Mouse (Mus musculus): ENCODE data around the gene Arl2. TPM values are rescaled to one million over a fixed set of nuclear protein-coding genes. Genes with fewer than 3 reads are reported as not detected.

Gene Arl2
- polyA plus RNA-seq, 1 experiment from 2014 or later, result 99.2 TPM

DNA sequence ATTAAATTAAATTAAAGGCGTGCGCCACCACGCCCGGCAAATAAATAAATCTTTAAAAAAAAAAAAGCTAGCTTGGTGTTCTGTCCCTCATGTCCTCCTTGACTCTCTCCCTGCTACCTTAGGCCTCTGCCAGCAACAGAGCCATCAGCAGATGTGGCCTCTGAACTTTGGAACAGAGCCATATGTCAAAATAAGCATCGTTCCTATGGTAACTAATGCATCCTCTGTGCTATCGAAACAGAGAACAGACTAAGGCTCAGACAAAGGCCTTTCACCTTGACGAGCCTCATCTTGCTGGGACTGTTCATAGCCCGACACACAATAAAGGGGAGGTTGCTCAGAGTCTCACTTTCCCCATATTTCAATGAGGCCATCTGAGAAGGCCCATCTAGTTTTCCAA, 18.0 kb downstream of the Arl2 start:
- Histone ChIP-seq H3K36me3 (0 out of 2 replicates have a peak, but pooled peaks cover 3% of the 10 kb centered on the region), H3K4me1 (replicated peaks) (peaks cover 22% of the 10 kb centered on the region), H3K27me3 (replicated peaks) (no peaks in the 10 kb centered on the region), H3K4me3 (replicated peaks) (no peak overlapping the region), H3K27ac (no peak overlapping the region), H3K9me3 (no peaks in the 10 kb centered on the region), H3K4me2 (replicated peaks) (no peak overlapping the region), H3K9ac (no peak overlapping the region)
- ATAC-seq, result no peak
- 59% methylated on average over 8 of the region's 8 CpGs for WGBS

DNA sequence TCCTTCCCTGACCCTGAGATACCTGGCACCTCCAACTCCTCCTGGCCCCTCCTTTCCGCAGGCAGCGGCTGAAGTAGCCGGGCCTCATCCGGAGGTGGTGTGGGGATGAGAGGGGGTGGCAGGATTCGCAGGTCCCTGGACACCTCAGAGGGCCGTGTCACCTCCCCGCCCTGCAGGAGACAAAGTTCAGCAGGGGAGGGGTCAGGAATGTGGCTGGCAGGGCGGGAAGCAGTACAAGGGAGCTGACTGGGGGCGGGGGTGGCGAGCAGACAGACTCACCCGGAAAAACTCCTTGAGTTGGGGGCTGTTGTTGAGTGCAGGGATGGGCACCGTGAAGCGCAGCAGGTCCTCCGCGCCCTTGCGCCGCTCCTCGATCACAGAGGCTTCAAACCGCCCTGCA, 19.6 kb downstream of the Arl2 start:
- H3K4me3 ChIP-seq (replicated peaks), result peak overlapping the region; percentile 10; the same call in 1 of the 2 replicates
- peak overlapping the region; percentile 30; the same call in 1 of the 2 replicates for H3K9ac ChIP-seq
- H3K27me3 ChIP-seq (replicated peaks), result no peaks in the 10 kb centered on the region
- H3K36me3 ChIP-seq, result 0 out of 2 replicates have a peak, but pooled peaks cover 3% of the 10 kb centered on the region
- H3K4me1 ChIP-seq (replicated peaks), result peaks cover 32% of the 10 kb centered on the region
- H3K4me2 ChIP-seq (replicated peaks), result peak overlapping the region; percentile 49
- WGBS, result 29% methylated on average over 19 of the region's 19 CpGs
- ATAC-seq, result peak; percentile 26
- peak overlapping the region; percentile 41 for H3K27ac ChIP-seq
- H3K9me3 ChIP-seq, result no peaks in the 10 kb centered on the region

DNA sequence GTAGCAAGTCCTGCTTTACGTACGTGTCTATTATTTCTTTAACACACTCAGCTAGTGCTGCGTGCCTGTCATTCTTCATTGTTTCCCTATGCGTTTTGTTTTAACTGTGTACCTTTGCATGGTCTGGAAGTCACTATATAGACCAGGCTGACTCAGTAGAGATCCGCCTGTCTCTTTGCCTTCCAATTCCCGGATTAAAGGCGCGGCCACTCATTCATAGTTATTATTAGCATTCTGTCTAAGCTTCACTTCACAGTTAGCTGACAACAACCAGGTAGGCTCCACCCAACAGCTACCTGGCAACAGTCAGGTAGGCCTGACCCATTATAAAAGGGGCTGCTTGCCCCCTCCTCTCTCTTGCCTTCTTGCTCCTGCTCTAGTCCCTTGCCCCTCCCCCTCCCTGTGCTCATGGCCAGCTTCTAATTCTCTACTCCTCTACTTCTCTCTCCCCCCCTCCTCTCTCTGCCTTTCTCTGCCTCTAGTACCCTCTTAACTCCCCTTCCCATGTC, 22.6 kb downstream of the Arl2 start:
- Histone ChIP-seq H3K36me3 (peaks cover 22% of the 10 kb centered on the region), H3K4me1 (replicated peaks) (peaks cover 38% of the 10 kb centered on the region), H3K9ac (peak overlapping the region; percentile 5), H3K27ac (peak overlapping the region; percentile 99), H3K27me3 (replicated peaks) (no peaks in the 10 kb centered on the region), H3K4me2 (replicated peaks) (peak overlapping the region; percentile 88), H3K9me3 (no peaks in the 10 kb centered on the region), H3K4me3 (replicated peaks) (peak overlapping the region; percentile 94)
- peak; percentile 21 for ATAC-seq
- under 1% methylated on average over 8 of the region's 8 CpGs for WGBS

DNA sequence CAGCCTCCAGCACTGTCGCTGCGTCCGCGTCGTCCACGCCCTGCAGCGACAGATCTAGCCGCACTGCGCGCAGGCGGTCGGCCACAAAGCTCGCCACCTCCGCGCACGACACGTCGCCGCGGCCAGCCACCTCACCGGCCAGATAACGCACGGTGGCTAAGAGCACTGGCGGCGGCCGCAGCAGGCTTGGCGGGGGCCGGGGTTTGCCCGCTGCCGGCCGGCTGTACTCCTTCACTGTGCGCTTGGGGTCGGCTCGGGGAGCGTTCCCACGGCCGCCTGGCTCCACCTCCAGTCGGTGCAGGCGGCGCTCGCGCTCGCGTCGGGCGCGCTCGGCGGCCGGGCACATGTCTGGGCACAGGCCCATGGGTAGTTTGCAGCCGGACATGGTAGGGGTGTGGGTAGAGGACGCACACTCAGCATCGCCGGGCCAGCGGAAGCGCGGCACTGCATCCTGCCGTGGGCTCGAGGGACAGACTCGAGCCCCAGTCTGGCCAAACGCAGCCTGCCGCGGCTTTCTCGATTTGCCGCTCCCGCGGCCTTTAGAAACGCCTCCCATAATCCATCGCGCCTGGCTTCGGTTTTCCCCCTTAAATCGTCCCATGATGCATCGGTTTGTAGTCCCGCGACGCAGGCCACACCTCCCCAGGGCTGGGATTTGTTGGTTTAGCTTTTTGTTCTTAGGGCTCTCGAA, 23.2 kb downstream of the Arl2 start, which contains the start of gene Sac3d1:
TSS of gene Sac3d1 (minus strand) at position 665 of the 691 bp plus-strand sequence.
- Histone ChIP-seq H3K36me3 (peaks cover 22% of the 10 kb centered on the region), H3K4me1 (replicated peaks) (peaks cover 34% of the 10 kb centered on the region), H3K4me3 (replicated peaks) (peak within 1 kb of the TSS; percentile 94), H3K27ac (peak within 1 kb of the TSS; percentile 99), H3K9ac (peak within 1 kb of the TSS; percentile 87), H3K4me2 (replicated peaks) (peak within 1 kb of the TSS; percentile 88), H3K27me3 (replicated peaks) (no peaks in the 10 kb centered on the region), H3K9me3 (no peaks in the 10 kb centered on the region)
- peak; percentile 88 for ATAC-seq
- WGBS, result under 1% methylated on average over 77 of the region's 77 CpGs

DNA sequence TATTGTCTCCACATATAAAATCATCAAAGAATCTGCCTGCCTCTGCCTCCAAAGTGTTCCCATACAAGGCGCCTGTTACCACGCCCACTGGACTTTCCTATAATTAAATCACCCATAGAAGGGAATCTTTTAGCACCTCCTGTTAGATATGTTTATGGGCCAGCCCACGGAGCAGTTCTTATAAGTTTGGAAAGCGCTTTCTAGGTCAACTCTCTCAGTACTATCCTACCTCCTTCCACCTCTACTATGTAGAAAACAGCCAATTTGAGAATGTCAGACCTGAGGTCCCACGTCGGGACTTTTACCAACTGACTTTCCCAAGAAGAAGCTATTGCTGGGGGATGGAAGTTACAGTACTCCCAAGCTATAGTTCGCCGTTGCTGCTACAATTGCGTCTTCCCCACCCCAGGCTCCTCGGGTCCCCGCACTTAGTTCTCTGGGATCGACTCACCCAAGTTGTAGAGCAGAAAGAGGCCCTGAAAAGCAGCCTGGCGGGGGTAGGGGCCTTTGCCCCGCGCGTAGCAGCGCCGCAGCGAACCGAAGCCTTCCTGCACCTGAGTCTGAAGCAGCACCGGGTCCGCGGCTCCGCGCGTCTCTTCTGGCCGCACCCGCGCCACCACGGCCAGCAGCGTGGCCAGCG, 23.9 kb downstream of the Arl2 start:
- Histone ChIP-seq H3K27me3 (replicated peaks) (no peaks in the 10 kb centered on the region), H3K36me3 (peaks cover 22% of the 10 kb centered on the region), H3K4me3 (replicated peaks) (peak overlapping the region; percentile 94), H3K9ac (peak overlapping the region; percentile 87), H3K4me2 (replicated peaks) (peak overlapping the region; percentile 88), H3K9me3 (no peaks in the 10 kb centered on the region), H3K4me1 (replicated peaks) (peaks cover 34% of the 10 kb centered on the region), H3K27ac (peak overlapping the region; percentile 99)
- 5% methylated on average over 32 of the region's 32 CpGs for WGBS
- no peak for ATAC-seq

DNA sequence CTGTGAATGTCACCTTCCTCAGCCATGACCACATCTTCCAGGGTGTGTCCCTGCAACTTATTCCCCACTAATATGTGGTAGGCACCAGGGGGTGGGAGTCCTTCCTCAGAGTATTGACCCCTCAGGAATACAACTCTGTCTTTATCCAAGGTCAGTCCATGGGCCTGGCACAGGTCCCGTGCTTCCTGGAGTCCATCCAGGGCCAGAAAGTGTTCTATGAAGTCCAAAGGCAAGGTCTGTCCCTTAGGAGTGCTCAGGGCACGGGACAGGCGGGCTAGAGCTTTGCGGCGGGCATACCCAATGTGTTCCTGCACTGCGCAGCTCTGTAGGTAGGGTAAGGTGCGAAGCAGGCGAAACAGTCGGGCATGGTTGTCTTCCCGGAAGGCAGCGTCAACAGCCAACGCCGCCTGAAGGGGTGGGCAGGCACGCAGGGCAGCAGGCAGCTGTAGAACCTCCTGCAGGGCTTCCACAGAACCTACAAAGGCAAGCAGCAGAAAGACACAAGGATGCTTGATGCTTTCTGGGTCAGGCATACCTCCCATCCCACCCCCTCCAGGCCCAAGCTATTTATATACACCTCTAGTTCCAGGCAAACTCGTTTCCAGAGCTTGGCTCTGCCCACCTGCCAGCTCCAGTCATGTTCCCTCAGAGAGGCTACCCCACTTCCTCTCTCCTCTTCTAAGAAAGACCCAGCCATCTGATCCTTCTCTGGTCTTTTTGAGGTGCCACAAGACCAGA, 25.1 kb downstream of the Arl2 start:
- peak overlapping the region; percentile 20; the same call in 1 of the 2 replicates for H3K9ac ChIP-seq
- WGBS, result 92% methylated on average over 15 of the region's 15 CpGs
- no peaks in the 10 kb centered on the region for H3K27me3 ChIP-seq (replicated peaks)
- H3K27ac ChIP-seq, result no peak overlapping the region
- H3K36me3 ChIP-seq, result peaks cover 22% of the 10 kb centered on the region
- H3K9me3 ChIP-seq, result no peaks in the 10 kb centered on the region
- peak overlapping the region; percentile 88 for H3K4me2 ChIP-seq (replicated peaks)
- H3K4me1 ChIP-seq (replicated peaks), result peaks cover 28% of the 10 kb centered on the region
- H3K4me3 ChIP-seq (replicated peaks), result peak overlapping the region; percentile 94
- ATAC-seq, result no peak

DNA sequence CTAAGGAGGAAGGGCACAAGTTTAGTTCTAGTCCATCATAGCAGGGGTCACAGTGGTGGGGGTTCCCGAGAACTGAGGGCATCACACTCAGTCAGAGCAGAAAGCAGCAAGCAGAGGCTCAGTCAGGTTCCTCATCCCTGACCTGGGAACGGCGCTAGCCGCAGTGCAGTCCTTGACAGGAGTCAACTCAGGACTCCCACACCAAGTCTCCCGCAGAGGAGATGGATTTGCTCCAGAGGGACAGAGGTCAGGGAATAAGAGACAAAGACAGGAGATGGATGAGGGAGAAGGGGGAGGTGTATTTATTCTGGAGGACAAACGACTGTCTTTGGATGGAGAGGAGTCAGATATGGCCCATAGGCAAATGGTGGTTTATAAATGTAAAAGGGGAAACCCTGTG, 28.2 kb downstream of the Arl2 start:
- Histone ChIP-seq H3K9me3 (no peaks in the 10 kb centered on the region), H3K4me3 (replicated peaks) (no peak overlapping the region), H3K27ac (no peak overlapping the region), H3K27me3 (replicated peaks) (no peaks in the 10 kb centered on the region), H3K4me2 (replicated peaks) (no peak overlapping the region), H3K4me1 (replicated peaks) (peaks cover 15% of the 10 kb centered on the region), H3K9ac (no peak overlapping the region), H3K36me3 (peaks cover 19% of the 10 kb centered on the region)
- no peak for ATAC-seq
- 47% methylated on average over 6 of the region's 6 CpGs for WGBS

DNA sequence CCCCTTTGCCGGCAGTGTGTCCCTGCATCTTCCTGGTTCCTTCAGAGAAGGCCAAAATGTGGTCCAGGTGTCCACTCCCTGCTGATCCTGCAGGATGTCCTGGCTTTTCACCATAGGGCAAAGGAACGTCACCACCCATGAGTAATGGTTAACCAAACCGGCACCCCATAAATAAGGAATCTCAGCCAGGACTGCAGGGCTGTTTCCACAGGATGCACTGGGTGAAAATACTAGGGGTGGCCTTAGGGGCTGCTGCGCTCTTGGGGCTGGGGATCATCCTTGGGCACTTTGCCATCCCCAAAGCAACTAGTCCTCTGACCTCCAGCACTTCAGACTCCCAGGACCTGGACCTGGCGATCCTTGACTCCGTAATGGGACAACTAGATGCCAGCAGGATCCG, 35.8 kb downstream of the Arl2 start, which contains the start of gene Naaladl1:
TSS of gene Naaladl1 (plus strand) at position 197 of the 400 bp plus-strand sequence.
- peak within 1 kb of the TSS; percentile 14; the same call in 1 of the 2 replicates for H3K9ac ChIP-seq
- H3K27ac ChIP-seq, result peak within 1 kb of the TSS; percentile 29; the same call in 1 of the 2 replicates
- 78% methylated on average over 7 of the region's 7 CpGs for WGBS
- H3K4me3 ChIP-seq (replicated peaks), result peak within 1 kb of the TSS; percentile 28
- no peaks in the 10 kb centered on the region for H3K9me3 ChIP-seq
- H3K36me3 ChIP-seq, result no peaks in the 10 kb centered on the region
- ATAC-seq, result peak; percentile 44
- H3K4me1 ChIP-seq (replicated peaks), result peaks cover 13% of the 10 kb centered on the region; the same call in 1 of the 2 replicates
- H3K4me2 ChIP-seq (replicated peaks), result peak within 1 kb of the TSS; percentile 42
- H3K27me3 ChIP-seq (replicated peaks), result no peaks in the 10 kb centered on the region

DNA sequence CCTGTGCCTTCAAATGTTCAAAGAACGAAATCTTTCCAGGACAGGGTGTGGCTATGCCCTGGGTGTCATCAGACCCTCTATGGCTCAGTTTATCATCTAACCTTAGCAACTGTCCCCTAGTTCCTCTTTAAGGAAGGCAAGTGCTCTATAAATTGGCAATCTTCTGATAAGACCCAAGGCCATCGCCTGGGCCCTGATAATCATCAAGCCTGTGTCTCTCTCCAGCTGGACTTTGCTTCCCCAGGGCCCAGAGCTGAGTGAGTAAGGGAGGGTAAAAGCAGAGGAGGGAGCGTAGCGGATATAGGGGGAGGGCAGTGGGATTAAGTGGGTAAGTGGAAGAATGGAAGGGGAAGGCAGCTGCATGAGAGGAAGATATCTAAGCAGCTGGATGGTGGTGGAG, 36.9 kb downstream of the Arl2 start:
- WGBS, result 53% methylated on average over 4 of the region's 4 CpGs
- peak; percentile 84 for ATAC-seq
- Histone ChIP-seq H3K36me3 (no peaks in the 10 kb centered on the region), H3K27me3 (replicated peaks) (no peaks in the 10 kb centered on the region), H3K9ac (no peak overlapping the region; the same call in 1 of the 2 replicates), H3K4me2 (replicated peaks) (peak overlapping the region; percentile 2; the same call in 1 of the 2 replicates), H3K4me1 (replicated peaks) (peaks cover 13% of the 10 kb centered on the region; the same call in 1 of the 2 replicates), H3K27ac (peak overlapping the region; percentile 29), H3K4me3 (replicated peaks) (no peak overlapping the region), H3K9me3 (no peaks in the 10 kb centered on the region)

DNA sequence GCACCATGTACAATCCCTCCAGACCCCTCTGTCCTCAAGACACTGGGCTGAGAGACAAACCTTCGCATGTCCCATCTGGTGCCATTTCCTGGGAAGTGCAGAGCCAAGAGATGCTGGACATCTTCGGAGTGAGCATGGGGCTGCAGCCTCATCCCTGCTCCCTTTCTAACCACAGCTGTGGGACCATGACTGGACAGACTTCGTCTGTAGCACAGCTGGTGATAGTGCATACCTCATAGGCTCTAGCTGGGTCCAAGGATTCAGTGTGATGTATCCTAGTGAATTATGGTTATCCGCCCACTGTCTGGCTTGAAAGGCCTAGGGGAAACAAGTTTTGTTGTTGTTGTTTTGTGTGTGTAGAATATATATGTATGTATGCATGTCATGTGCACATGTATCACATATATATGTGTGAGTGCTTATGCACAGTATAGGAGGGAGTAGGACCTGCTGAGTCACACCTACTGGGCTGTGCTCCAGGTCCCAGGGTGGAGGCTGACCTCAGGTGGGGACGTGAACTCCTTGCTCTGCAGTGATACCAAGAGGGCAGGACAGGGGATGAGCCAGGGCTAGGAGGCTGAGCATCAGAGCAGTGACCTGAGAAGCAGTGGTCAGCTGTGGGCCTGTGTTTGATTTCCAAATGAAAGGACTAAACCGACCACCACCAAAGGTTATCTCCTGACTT, 39.0 kb downstream of the Arl2 start:
- no peaks in the 10 kb centered on the region for H3K27me3 ChIP-seq (replicated peaks)
- peaks cover 13% of the 10 kb centered on the region; the same call in 1 of the 2 replicates for H3K4me1 ChIP-seq (replicated peaks)
- H3K27ac ChIP-seq, result no peak overlapping the region
- no peak overlapping the region for H3K4me2 ChIP-seq (replicated peaks)
- 71% methylated on average over 6 of the region's 6 CpGs for WGBS
- H3K36me3 ChIP-seq, result no peaks in the 10 kb centered on the region
- no peak overlapping the region for H3K9ac ChIP-seq
- no peak for ATAC-seq
- no peaks in the 10 kb centered on the region for H3K9me3 ChIP-seq
- no peak overlapping the region for H3K4me3 ChIP-seq (replicated peaks)

DNA sequence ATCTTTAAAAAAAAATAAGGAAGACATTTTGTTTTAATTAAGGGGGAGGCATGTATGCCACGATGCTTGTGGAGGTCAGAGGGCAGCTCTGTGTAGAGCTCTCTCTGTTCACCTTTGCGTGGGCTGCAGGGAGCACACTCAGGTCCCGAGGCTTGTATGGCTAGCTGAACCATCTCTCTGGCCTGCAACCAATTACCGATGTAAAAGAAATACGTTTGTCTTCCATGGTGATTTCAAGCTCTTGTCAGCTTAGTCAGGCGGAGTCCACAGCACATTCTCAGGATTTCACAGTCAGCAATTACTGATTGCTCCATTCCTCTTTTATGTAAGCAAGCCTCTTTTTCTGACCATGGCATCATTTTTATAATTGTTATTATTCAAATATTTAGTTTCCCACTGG, 40.2 kb downstream of the Arl2 start:
- no peaks in the 10 kb centered on the region for H3K36me3 ChIP-seq
- no peak overlapping the region for H3K9ac ChIP-seq
- H3K4me2 ChIP-seq (replicated peaks), result no peak overlapping the region
- H3K9me3 ChIP-seq, result no peaks in the 10 kb centered on the region
- no peak overlapping the region for H3K27ac ChIP-seq
- no peaks in the 10 kb centered on the region for H3K27me3 ChIP-seq (replicated peaks)
- ATAC-seq, result no peak
- 65% methylated on average over 6 of the region's 6 CpGs for WGBS
- no peak overlapping the region for H3K4me3 ChIP-seq (replicated peaks)
- H3K4me1 ChIP-seq (replicated peaks), result peaks cover 13% of the 10 kb centered on the region; the same call in 1 of the 2 replicates
